Mouse (Mus musculus) right cerebral cortex, postnatal 14 days (tissue): Measurements from ENCODE around the gene Pdhx.

Experiments used
- DNase-seq: peaks from one replicate; pipeline ENCODE4 v3.0.0; 2022

Pdhx gene

GRCm38 (mm10) chr2:103055820-103056219 is 17.5 kb downstream of the Pdhx start:
- no peak for DNase-seq

- no peak for DNase-seq
Observed at GRCm38 (mm10) chr2:103051937-103052893, 21.1 kb downstream of the Pdhx start.

DNA sequence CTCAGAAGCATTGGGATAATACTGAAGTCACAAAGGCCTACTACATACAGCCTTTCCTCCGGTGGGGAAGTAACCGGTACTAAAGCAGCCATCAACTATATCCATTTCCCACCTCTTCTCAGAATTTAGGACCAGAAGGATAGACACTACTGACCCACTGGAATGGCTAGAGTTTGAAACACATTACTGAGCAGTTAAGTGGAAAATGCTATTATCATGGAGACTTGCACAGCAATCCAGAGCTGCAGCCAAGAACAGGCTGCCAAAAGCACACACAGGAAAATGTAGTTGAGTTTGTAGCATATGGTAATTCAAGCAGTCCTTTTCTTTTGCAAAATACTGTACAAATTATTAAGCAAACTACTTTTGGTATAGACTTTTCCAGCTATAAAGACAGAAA is 28.0 kb downstream of the Pdhx start:
- DNase-seq, result no peak

- DNase-seq, result no peak
Observed at GRCm38 (mm10) chr2:103040896-103041295, 32.4 kb downstream of the Pdhx start.

DNA sequence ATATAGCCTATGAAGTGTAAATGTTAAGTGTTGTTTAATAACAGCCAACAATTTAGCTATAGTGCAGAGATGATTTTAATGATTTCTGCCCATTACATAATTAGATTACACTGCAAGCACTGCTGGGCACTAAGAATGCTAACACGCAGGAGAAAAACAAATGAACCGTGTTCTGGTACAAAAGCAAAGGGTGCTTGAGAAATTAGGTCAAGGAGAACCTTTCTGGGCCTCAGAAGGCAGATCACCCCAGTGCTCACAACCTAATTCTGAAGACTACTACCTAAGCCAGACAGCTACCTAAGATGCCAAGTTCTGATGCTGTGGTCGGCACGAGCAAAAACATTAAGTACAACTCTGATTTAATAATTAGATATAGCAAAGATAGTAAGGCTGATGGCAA is 35.5 kb downstream of the Pdhx start:
- DNase-seq, result no peak

DNA sequence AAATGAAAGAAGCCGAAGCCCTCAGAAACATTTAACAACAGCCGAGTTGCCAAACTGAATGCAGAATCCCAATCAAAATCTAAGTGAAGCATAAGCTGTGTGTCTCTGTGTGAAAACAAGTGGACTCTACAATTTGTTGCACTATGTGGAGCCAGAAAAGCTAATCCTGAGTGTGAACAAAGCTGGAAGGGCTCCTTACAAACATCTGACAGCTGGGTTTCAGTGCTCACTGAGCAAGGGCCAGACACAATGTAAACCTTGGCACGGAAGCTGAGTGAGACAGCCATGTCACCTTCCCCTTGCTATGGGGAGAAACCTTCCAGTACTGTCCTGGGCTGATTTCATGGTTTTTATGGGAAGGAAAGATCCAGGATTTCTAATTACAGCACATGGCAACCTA is 50.6 kb downstream of the Pdhx start:
- no peak for DNase-seq

DNA sequence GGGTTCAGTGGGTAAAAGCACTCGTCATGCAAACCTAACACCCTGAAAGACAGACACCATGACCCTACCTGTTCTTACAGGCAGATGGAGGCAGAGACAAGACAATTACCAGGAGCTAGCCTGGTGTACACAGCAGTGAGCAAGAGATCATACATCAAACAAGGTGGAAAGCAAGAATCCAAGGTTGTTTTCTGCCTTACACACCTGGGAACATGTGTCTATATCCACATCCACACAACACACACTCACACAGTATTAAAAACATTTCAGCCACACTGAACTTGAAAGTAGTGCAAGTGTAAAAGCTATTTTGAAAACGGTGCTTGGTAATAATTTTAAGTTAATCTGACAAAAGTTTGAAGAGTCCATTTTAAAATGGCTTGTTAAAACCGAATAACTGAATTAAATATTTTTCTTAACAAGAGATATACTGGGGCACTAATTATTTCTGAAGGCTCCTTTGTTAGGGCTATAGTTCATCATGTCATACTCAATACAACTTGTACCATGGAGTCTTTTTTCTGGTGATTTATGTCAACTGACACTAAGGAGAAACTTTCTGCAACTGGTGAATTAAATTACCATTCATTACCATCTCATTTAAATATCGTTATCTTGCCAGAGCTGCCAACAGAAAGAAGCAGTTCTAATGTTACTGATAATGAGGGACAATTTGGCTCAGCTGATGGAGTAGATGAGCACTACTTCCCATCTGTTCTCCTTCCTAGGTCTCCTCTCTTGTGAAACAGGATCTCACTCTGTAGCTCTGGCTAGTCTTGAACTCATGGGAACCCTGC is 52.9 kb downstream of the Pdhx start:
- DNase-seq, result no peak

- DNase-seq, result no peak
Observed at GRCm38 (mm10) chr2:103018817-103019494, 54.4 kb downstream of the Pdhx start.

- DNase-seq, result no peak
Observed at GRCm38 (mm10) chr2:103017391-103017824, 55.9 kb downstream of the Pdhx start.

GRCm38 (mm10) chr2:103016089-103016488 is 57.2 kb downstream of the Pdhx start:
- DNase-seq, result no peak

DNA sequence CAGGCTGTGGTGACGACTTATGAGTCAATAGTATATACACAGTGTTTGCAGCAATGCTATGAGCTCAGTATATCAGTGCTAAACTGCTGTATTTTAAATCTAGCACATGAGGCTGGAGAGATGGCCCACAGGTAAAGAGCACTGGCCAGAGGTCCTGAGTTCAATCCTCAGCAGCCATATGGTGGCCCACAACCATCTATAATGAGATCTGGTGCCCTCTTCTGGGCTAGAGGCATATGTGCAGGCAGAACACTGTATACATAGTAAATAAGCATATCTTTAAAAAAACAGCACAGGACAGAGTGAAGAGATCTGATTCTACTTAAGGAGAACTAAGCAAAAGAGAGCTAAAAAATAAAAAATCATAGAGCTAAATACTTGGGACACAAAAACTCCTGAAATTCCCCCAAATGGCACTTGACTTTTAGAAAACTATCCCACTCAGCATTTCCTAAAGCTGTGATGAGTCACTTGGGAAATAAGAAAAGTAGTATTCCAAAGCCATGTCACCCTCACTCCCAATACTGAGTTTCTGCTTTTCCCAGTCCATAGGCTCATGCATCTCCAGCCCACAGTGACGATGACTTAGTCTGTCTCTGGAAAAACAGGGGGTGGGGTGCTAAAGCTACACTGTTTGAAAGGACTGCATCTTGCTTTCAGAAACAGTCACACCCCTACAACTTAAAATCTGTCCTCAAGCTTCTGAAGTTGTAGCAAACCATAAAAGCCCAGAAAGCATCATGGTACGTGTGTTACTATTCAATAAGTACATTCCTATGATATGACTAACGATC is 60.3 kb downstream of the Pdhx start:
- no peak for DNase-seq

DNA sequence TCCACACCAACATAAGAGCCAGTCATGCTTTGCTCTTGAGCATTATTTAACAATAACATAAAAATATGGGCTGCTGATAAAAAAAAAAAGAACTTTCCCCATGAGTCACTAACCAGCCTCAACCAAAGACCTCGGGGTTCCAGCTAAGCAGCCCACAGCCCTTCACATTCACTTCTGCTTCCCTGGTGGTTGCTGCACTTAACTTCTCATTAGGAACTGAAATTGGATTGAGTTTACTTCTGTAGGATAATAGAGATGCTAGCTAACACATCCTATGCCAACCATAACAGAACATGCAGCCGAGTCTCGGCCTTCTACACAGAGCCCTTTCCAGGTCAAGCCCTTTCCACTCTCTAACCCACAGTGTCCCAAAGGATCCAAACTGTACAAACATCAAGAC is 65.1 kb downstream of the Pdhx start:
- no peak for DNase-seq

DNA sequence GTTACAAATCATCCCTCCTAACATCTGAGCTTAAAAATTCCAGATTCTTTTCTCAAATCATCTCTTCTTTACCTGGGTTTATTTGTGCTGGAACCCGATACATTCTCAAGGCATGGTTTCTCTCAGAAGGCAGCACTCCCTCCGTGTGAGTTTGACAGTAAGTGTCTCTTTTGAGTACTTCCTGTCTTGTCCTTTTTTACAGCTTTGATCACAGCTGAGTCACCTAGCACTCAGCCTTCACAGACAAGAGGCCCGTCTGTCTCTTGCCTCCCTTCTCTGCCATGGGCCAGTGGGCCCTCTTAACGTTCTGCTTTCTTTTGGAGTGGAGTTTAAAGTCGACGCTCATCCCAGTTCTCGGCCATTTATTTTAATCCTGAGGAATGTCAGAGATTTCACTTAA is 68.7 kb downstream of the Pdhx start:
- DNase-seq, result no peak

- DNase-seq, result no peak
Observed at GRCm38 (mm10) chr2:102999153-102999575, 74.1 kb downstream of the Pdhx start.

DNA sequence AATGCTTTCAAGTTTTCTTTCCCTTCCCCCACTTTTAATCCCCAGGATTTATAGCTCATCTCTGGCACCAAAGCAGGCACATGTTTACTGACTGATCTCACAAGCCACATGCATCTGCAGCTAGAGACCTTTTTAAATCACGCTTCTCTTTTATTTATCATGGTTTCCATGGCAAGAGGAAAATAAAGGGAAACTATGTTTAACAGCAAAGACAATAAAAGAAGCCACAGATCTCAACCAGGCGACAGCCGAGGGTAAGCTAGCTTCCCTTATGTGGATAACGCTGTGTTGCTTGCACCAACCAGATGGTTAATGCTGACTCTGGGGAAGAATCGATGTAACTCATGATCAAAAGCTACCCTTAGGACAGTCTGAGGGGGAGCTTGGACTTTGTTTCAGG is 75.0 kb downstream of the Pdhx start:
- DNase-seq, result no peak

GRCm38 (mm10) chr2:102997874-102998273 is 75.4 kb downstream of the Pdhx start:
- no peak for DNase-seq

GRCm38 (mm10) chr2:102993841-102994607 is 79.3 kb downstream of the Pdhx start:
- no peak for DNase-seq

- no peak for DNase-seq
Observed at GRCm38 (mm10) chr2:102992405-102992804, 80.9 kb downstream of the Pdhx start.

DNA sequence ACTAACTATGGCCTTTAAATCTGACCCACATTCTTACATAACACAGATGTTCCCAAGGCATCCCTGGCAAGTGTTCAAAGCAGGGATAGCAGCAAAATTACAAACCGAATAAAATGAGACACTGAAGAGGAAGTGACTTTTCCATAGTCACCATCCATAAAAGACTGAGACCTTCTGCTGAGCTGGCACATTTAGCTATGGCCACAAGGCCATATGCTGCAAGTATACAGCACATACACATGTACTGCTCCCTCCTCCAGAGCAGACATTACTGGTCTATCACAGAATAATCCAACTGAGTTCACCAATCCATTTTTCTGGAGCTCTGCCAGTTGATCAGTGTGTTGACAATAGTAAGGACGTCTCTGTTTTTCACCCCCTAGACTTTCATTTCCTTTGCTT is 83.0 kb downstream of the Pdhx start:
- peak; percentile 14 for DNase-seq

- no peak for DNase-seq
Observed at GRCm38 (mm10) chr2:102989446-102989845, 83.9 kb downstream of the Pdhx start.

DNA sequence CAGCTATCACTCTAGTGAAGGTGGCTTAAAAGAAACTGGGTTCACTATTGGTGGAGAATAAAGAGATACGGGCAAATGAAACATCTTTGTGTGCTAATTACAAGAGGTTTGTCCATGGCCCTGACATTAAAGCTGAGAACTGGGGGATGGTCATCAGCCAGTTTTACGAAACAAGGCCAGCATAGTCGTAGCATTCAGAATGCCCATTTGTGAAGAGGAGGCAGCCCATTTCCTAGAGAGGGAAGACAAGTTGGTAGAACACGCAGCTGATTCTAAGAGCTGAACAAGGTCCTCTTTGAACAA is 85.7 kb downstream of the Pdhx start:
- no peak for DNase-seq
